Mouse (Mus musculus): ENCODE measurements around the gene Lce3b.
A peak's percentile ranks its signal among the peaks of the same experiment; 100 is the strongest.

The Lce3b gene

GRCm38 (mm10) chr3:92932679-92933078, at the start of gene Lce3b:
Gene Lce3b, plus strand, starts transcription at chr3:92932979.
- DNase-seq, result no peak

GRCm38 (mm10) chr3:92894063-92894462, 38.7 kb upstream of the Lce3b start:
- DNase-seq, result peak; percentile 15

- no peak for DNase-seq
These were observed 38.3 kb upstream of the Lce3b start for GRCm38 (mm10) chr3:92894489-92894888.

GRCm38 (mm10) chr3:92902992-92903391, 29.8 kb upstream of the Lce3b start:
- DNase-seq, result peak; percentile 25

- DNase-seq, result no peak
These were observed 29.1 kb upstream of the Lce3b start for GRCm38 (mm10) chr3:92903640-92904039.

GRCm38 (mm10) chr3:92905182-92905581, 27.6 kb upstream of the Lce3b start:
- DNase-seq, result no peak

GRCm38 (mm10) chr3:92907571-92907970, 25.2 kb upstream of the Lce3b start:
- DNase-seq, result no peak

- no peak for DNase-seq
These were observed 12.4 kb upstream of the Lce3b start for GRCm38 (mm10) chr3:92920364-92920763.

- no peak for DNase-seq
These were observed 6.6 kb upstream of the Lce3b start, which contains the start of gene Lce3a for GRCm38 (mm10) chr3:92926130-92926529. Gene Lce3a, minus strand, starts transcription at chr3:92926230.

- no peak for DNase-seq
These were observed 11.4 kb downstream of the Lce3b start, which contains the start of gene Lce3c for GRCm38 (mm10) chr3:92944186-92944585. Gene Lce3c, plus strand, starts transcription at chr3:92944486.

- no peak for DNase-seq
These were observed 24.3 kb downstream of the Lce3b start, which contains the start of gene Lce3d for GRCm38 (mm10) chr3:92957090-92957489. Gene Lce3d, plus strand, starts transcription at chr3:92957390.

- no peak for DNase-seq
These were observed 34.0 kb downstream of the Lce3b start, which contains the start of gene Lce3e for GRCm38 (mm10) chr3:92966761-92967160. Gene Lce3e, plus strand, starts transcription at chr3:92967061.

GRCm38 (mm10) chr3:92978484-92978883, 45.7 kb downstream of the Lce3b start:
- DNase-seq, result no peak
